In the genomic region with DNA sequence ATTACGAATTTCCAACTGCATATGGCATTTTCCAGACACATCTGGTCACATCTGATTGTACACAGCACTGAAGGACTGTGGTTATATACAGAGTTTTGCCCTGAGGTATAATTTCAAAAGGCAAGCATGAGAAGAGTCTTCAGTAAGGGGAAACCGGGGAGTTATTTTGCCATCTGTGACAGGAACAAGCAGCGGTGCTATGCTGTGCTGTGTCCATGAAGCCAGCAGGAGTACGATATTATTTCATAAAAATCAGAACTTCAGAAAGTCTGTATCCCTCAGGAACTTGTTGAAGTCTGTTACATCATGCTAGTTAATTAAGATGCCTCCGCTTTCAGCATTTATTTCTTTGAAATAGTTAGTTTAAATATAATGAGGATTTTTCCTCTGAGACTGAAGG, we compare ENCODE assay signal across 27 mouse cellular contexts.
A peak's percentile ranks its signal among the peaks of the same experiment; 100 is the strongest.
DNase-seq lines count a peak whose midpoint lies in the region; ATAC-seq lines count a peak whose summit lies in the region.
"Had no signal": no experiment of that assay in that cellular context is flagged by ENCODE, and none has a peak within 500 bp of the region (broad histone marks: within the 10 kb centered on the region; RNA-seq: fewer than 3 reads in every experiment).

No protein-coding gene starts in this region.

- no peak overlapping the region for H3K27ac ChIP-seq in embryonic facial prominence, embryonic 15.5 days (replicated peaks)
- H3K27ac ChIP-seq in embryonic facial prominence, embryonic 10.5 days (replicated peaks) = no peak overlapping the region
- H3K27ac ChIP-seq in hindbrain, embryonic 16.5 days (ENCODE audit: low read depth, low read length) = no peak overlapping the region
- no peak overlapping the region for H3K27ac ChIP-seq in hindbrain, embryonic 12.5 days
- H3K27ac ChIP-seq in neural tube, embryonic 14.5 days (ENCODE audit: low read depth, low read length) = no peak overlapping the region
- H3K27ac ChIP-seq: embryonic facial prominence, embryonic 13.5 days; forebrain, embryonic 10.5 days; forebrain, embryonic 13.5 days; heart, adult 2 months; heart, embryonic 10.5 days; heart, embryonic 13.5 days; hindbrain, postnatal 0 days had no signal

- no peak overlapping the region for H3K4me3 ChIP-seq in embryonic facial prominence, embryonic 15.5 days (replicated peaks)
- H3K4me3 ChIP-seq in embryonic facial prominence, embryonic 10.5 days = no peak overlapping the region
- no peak overlapping the region for H3K4me3 ChIP-seq in hindbrain, embryonic 16.5 days (ENCODE audit: low read length)
- H3K4me3 ChIP-seq in hindbrain, embryonic 12.5 days = no peak overlapping the region
- H3K4me3 ChIP-seq in neural tube, embryonic 14.5 days (ENCODE audit: low read depth, low read length) = no peak overlapping the region
- H3K4me3 ChIP-seq: embryonic facial prominence, embryonic 13.5 days; forebrain, embryonic 10.5 days; forebrain, embryonic 13.5 days; heart, adult 2 months; heart, embryonic 10.5 days; heart, embryonic 13.5 days had no signal

- peak; percentile 15; the same call in 1 of the 2 replicates for ATAC-seq in embryonic facial prominence, embryonic 15.5 days (ENCODE audit: insufficient number of reproducible peaks, low FRiP score, low TSS enrichment, low read depth)
- 0 out of 2 replicates have a peak, but pooled peaks have one; percentile 40 for ATAC-seq in hindbrain, embryonic 16.5 days
- ATAC-seq in hindbrain, embryonic 12.5 days (ENCODE audit: low FRiP score) = no peak
- ATAC-seq in neural tube, embryonic 14.5 days (ENCODE audit: low read depth) = 0 out of 2 replicates have a peak, but pooled peaks have one; percentile 18
- ATAC-seq: forebrain, embryonic 16.5 days; hindbrain, postnatal 0 days; inflammation-experienced regulatory T-cells, adult 6 months; intestine, embryonic 16.5 days; Patski had no signal

- no peak overlapping the region for H3K9ac ChIP-seq in embryonic facial prominence, embryonic 15.5 days
- no peak overlapping the region for H3K9ac ChIP-seq in hindbrain, embryonic 16.5 days (ENCODE audit: low read depth, low read length)
- no peak overlapping the region for H3K9ac ChIP-seq in hindbrain, embryonic 12.5 days
- no peak overlapping the region for H3K9ac ChIP-seq in neural tube, embryonic 14.5 days (replicated peaks; ENCODE audit: low read depth, low read length)
- H3K9ac ChIP-seq: embryonic facial prominence, embryonic 13.5 days; forebrain, embryonic 13.5 days; heart, embryonic 13.5 days had no signal

- H3K36me3 ChIP-seq in embryonic facial prominence, embryonic 15.5 days = no peaks in the 10 kb centered on the region
- H3K36me3 ChIP-seq in embryonic facial prominence, embryonic 10.5 days (replicated peaks) = no peaks in the 10 kb centered on the region
- no peaks in the 10 kb centered on the region for H3K36me3 ChIP-seq in hindbrain, embryonic 16.5 days (ENCODE audit: control insufficient read depth, insufficient read depth, low read length)
- no peaks in the 10 kb centered on the region for H3K36me3 ChIP-seq in hindbrain, embryonic 12.5 days
- H3K36me3 ChIP-seq in neural tube, embryonic 14.5 days (ENCODE audit: control insufficient read depth, insufficient read depth, low read length) = no peaks in the 10 kb centered on the region
- H3K36me3 ChIP-seq: embryonic facial prominence, embryonic 13.5 days; forebrain, embryonic 10.5 days; G1E; heart, embryonic 10.5 days; heart, embryonic 13.5 days had no signal

- 45% methylated on average over 5 of the region's 5 CpGs for WGBS in embryonic facial prominence, embryonic 15.5 days
- WGBS in embryonic facial prominence, embryonic 10.5 days = 83% methylated on average over 5 of the region's 5 CpGs
- 76% methylated on average over 5 of the region's 5 CpGs for WGBS in hindbrain, embryonic 16.5 days
- WGBS in hindbrain, embryonic 12.5 days = 92% methylated on average over 5 of the region's 5 CpGs
- WGBS in neural tube, embryonic 14.5 days = 67% methylated on average over 5 of the region's 5 CpGs

- no peak overlapping the region for H3K4me2 ChIP-seq in embryonic facial prominence, embryonic 15.5 days (replicated peaks)
- H3K4me2 ChIP-seq in hindbrain, embryonic 16.5 days (ENCODE audit: low read length) = no peak overlapping the region
- H3K4me2 ChIP-seq in hindbrain, embryonic 12.5 days (replicated peaks) = no peak overlapping the region
- H3K4me2 ChIP-seq in neural tube, embryonic 14.5 days (ENCODE audit: low read depth, low read length) = no peak overlapping the region
- H3K4me2 ChIP-seq: embryonic facial prominence, embryonic 13.5 days; forebrain, embryonic 13.5 days; heart, embryonic 13.5 days had no signal

- H3K4me1 ChIP-seq in embryonic facial prominence, embryonic 15.5 days = no peaks in the 10 kb centered on the region
- 0 out of 2 replicates have a peak, but pooled peaks cover 2% of the 10 kb centered on the region for H3K4me1 ChIP-seq in embryonic facial prominence, embryonic 10.5 days
- H3K4me1 ChIP-seq in hindbrain, embryonic 16.5 days (ENCODE audit: control insufficient read depth, insufficient read depth, low read depth, low read length) = no peaks in the 10 kb centered on the region
- H3K4me1 ChIP-seq in hindbrain, embryonic 12.5 days = no peaks in the 10 kb centered on the region
- H3K4me1 ChIP-seq in neural tube, embryonic 14.5 days (ENCODE audit: control insufficient read depth, insufficient read depth, low read length) = no peaks in the 10 kb centered on the region
- H3K4me1 ChIP-seq: forebrain, embryonic 10.5 days; forebrain, embryonic 13.5 days; heart, embryonic 10.5 days had no signal

- H3K9me3 ChIP-seq in embryonic facial prominence, embryonic 15.5 days (replicated peaks) = no peaks in the 10 kb centered on the region
- no peaks in the 10 kb centered on the region for H3K9me3 ChIP-seq in embryonic facial prominence, embryonic 10.5 days
- H3K9me3 ChIP-seq in hindbrain, embryonic 16.5 days (ENCODE audit: control insufficient read depth, low read length) = no peaks in the 10 kb centered on the region
- H3K9me3 ChIP-seq in hindbrain, embryonic 12.5 days (replicated peaks) = no peaks in the 10 kb centered on the region
- H3K9me3 ChIP-seq in neural tube, embryonic 14.5 days (ENCODE audit: control insufficient read depth, low read length) = no peaks in the 10 kb centered on the region
- H3K9me3 ChIP-seq: embryonic facial prominence, embryonic 13.5 days; forebrain, embryonic 10.5 days; forebrain, embryonic 13.5 days; G1E; heart, embryonic 10.5 days; heart, embryonic 13.5 days had no signal

- no peaks in the 10 kb centered on the region for H3K27me3 ChIP-seq in embryonic facial prominence, embryonic 15.5 days
- H3K27me3 ChIP-seq in embryonic facial prominence, embryonic 10.5 days (replicated peaks; ENCODE audit: low read depth, poor library complexity, severe bottlenecking) = no peaks in the 10 kb centered on the region
- no peaks in the 10 kb centered on the region for H3K27me3 ChIP-seq in hindbrain, embryonic 16.5 days (replicated peaks; ENCODE audit: control insufficient read depth, insufficient read depth, low read length)
- H3K27me3 ChIP-seq in hindbrain, embryonic 12.5 days = no peaks in the 10 kb centered on the region
- H3K27me3 ChIP-seq in neural tube, embryonic 14.5 days (ENCODE audit: control insufficient read depth, insufficient read depth, low read length) = no peaks in the 10 kb centered on the region
- H3K27me3 ChIP-seq: embryonic facial prominence, embryonic 13.5 days; forebrain, embryonic 13.5 days; heart, embryonic 13.5 days had no signal

- DNase-seq in embryonic facial prominence, embryonic 10.5 days (ENCODE audit: low spot score) = no peak
- DNase-seq in neural tube, embryonic 10.5 days (ENCODE audit: extremely low spot score, low spot score) = no peak
- DNase-seq: adrenal gland, postnatal 10 days; adrenal gland, postnatal 36 days; cerebellum, adult 2 months; cerebellum, adult 9-11 months; cerebellum, postnatal 25 days; gastrocnemius, postnatal 10 days; gastrocnemius, postnatal 36 days; heart, adult 2 months; heart, postnatal 14 days; heart, postnatal 4 days had no signal
